ENCODE assay signal across 14 mouse cellular contexts in the genomic region with DNA sequence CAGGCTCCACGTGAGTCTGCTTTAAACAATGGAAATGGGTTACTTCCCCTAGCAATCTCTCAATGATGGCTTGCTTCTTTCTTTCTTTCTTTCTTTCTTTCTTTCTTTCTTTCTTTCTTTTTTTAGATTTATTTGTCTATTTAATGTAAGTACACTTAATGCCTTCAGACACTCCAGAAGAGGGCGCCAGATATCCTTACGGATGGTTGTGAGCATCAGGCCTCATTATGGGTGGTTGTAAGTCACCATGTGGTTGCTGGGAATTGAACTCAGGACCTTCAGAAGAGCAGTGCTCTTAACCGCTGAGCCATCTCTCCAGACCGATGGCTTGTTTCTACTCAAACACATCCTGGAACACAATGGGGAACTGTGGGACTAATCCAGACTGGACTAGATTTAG. TPM values are rescaled to one million over a fixed set of nuclear protein-coding genes. Genes with fewer than 3 reads are reported as not detected.
DNase-seq lines count a peak whose midpoint lies in the region; ATAC-seq and TF ChIP-seq lines count a peak whose summit lies in the region.
"Had no signal": no experiment of that assay in that cellular context is flagged by ENCODE, and none has a peak within 500 bp of the region (broad histone marks: within the 10 kb centered on the region; RNA-seq: fewer than 3 reads in every experiment).

No protein-coding gene starts in this region.

- no peaks in the 10 kb centered on the region for H3K9me3 ChIP-seq in liver, embryonic 12.5 days (replicated peaks)
- H3K9me3 ChIP-seq in CH12.LX (replicated peaks; ENCODE audit: low read length), result peaks cover 2% of the 10 kb centered on the region
- H3K9me3 ChIP-seq in liver, postnatal 0 days (ENCODE audit: low read length), result no peaks in the 10 kb centered on the region
- H3K9me3 ChIP-seq in hindbrain, embryonic 16.5 days (ENCODE audit: control insufficient read depth, low read length), result no peaks in the 10 kb centered on the region
- H3K9me3 ChIP-seq: embryonic facial prominence, embryonic 10.5 days; midbrain, embryonic 12.5 days; stomach, embryonic 15.5 days had no signal

- H3K79me2 ChIP-seq in liver, adult 2 months (ENCODE audit: control insufficient read depth, insufficient read depth, low read length), result no peaks in the 10 kb centered on the region
- no peaks in the 10 kb centered on the region for H3K79me2 ChIP-seq in CH12.LX (replicated peaks; ENCODE audit: control insufficient read depth, extremely low read depth, insufficient read depth, poor library complexity, severe bottlenecking)

- H3K4me1 ChIP-seq in liver, adult 2 months (ENCODE audit: control insufficient read depth, insufficient read depth, low read length), result peaks cover 4% of the 10 kb centered on the region; the same call in 1 of the 2 replicates
- H3K4me1 ChIP-seq in liver, embryonic 12.5 days, result peaks cover 54% of the 10 kb centered on the region
- peaks cover 7 to 11% of the 10 kb centered on the region in 2 experiments for H3K4me1 ChIP-seq in CH12.LX (ENCODE audit: control insufficient read depth in 1 of 2, insufficient read depth in 2 of 2)
- H3K4me1 ChIP-seq in liver, postnatal 0 days (ENCODE audit: insufficient read depth), result peaks cover 19% of the 10 kb centered on the region
- peaks cover 5% of the 10 kb centered on the region for H3K4me1 ChIP-seq in hindbrain, embryonic 16.5 days (ENCODE audit: control insufficient read depth, insufficient read depth, low read depth, low read length)
- H3K4me1 ChIP-seq: stomach, embryonic 15.5 days had no signal

- H3K36me3 ChIP-seq in liver, adult 2 months (ENCODE audit: control insufficient read depth, insufficient read depth, low read length), result no peaks in the 10 kb centered on the region
- no peaks in the 10 kb centered on the region for H3K36me3 ChIP-seq in liver, embryonic 12.5 days
- peaks cover 0 to 4% of the 10 kb centered on the region in 2 experiments for H3K36me3 ChIP-seq in CH12.LX (replicated peaks in 1 of 2; ENCODE audit: control insufficient read depth in 1 of 2, insufficient read depth in 1 of 2, low read length in 1 of 2)
- no peaks in the 10 kb centered on the region for H3K36me3 ChIP-seq in liver, postnatal 0 days (replicated peaks; ENCODE audit: insufficient read depth, low read length)
- no peaks in the 10 kb centered on the region for H3K36me3 ChIP-seq in hindbrain, embryonic 16.5 days (ENCODE audit: control insufficient read depth, insufficient read depth, low read length)
- H3K36me3 ChIP-seq: embryonic facial prominence, embryonic 10.5 days; midbrain, embryonic 12.5 days; stomach, embryonic 15.5 days had no signal

- peak; percentile 40 for TF ChIP-seq RAD21 in CH12.LX (IDR thresholded peaks at IDR 0.05; ENCODE audit: low read depth, low read length)

- no peak for TF ChIP-seq POLR2A in liver, adult 2 months (IDR thresholded peaks at IDR 0.05; ENCODE audit: extremely low read depth, insufficient read depth, low read length)
- TF ChIP-seq POLR2A in CH12.LX (IDR thresholded peaks at IDR 0.05; ENCODE audit: low read depth, low read length), result no peak

- ATAC-seq in liver, embryonic 12.5 days, result no peak
- no peak for ATAC-seq in liver, postnatal 0 days
- ATAC-seq in hindbrain, embryonic 16.5 days, result no peak

- no peak overlapping the region for H3K4me2 ChIP-seq in liver, embryonic 12.5 days
- no peak overlapping the region for H3K4me2 ChIP-seq in CH12.LX (ENCODE audit: insufficient read depth, low read depth, poor library complexity, severe bottlenecking)
- no peak overlapping the region for H3K4me2 ChIP-seq in liver, postnatal 0 days (ENCODE audit: low read depth, low read length)
- no peak overlapping the region for H3K4me2 ChIP-seq in hindbrain, embryonic 16.5 days (ENCODE audit: low read length)
- H3K4me2 ChIP-seq: midbrain, embryonic 12.5 days; stomach, embryonic 15.5 days had no signal

- H3K27me3 ChIP-seq in liver, adult 2 months (ENCODE audit: control insufficient read depth, insufficient read depth, low read length), result no peaks in the 10 kb centered on the region
- peaks cover 1% of the 10 kb centered on the region for H3K27me3 ChIP-seq in liver, embryonic 12.5 days (replicated peaks)
- H3K27me3 ChIP-seq in CH12.LX (replicated peaks), result no peaks in the 10 kb centered on the region
- no peaks in the 10 kb centered on the region for H3K27me3 ChIP-seq in liver, postnatal 0 days (ENCODE audit: insufficient read depth, low read length)
- H3K27me3 ChIP-seq in hindbrain, embryonic 16.5 days (replicated peaks; ENCODE audit: control insufficient read depth, insufficient read depth, low read length), result no peaks in the 10 kb centered on the region
- H3K27me3 ChIP-seq: stomach, embryonic 15.5 days had no signal

- H3K4me3 ChIP-seq in liver, adult 2 months (ENCODE audit: insufficient read depth, low read depth, low read length), result no peak overlapping the region
- no peak overlapping the region for H3K4me3 ChIP-seq in liver, embryonic 12.5 days
- H3K4me3 ChIP-seq in CH12.LX (replicated peaks in 1 of 3; ENCODE audit: low read depth in 2 of 3, low read length in 2 of 3, poor library complexity in 1 of 3), result no peak overlapping the region
- H3K4me3 ChIP-seq in liver, postnatal 0 days (ENCODE audit: low read depth, low read length), result no peak overlapping the region
- H3K4me3 ChIP-seq in hindbrain, embryonic 16.5 days (ENCODE audit: low read length), result no peak overlapping the region
- H3K4me3 ChIP-seq: embryonic facial prominence, embryonic 10.5 days; midbrain, embryonic 12.5 days; stomach, embryonic 15.5 days had no signal

- peak; percentile 29; the same call in 1 of the 2 replicates for TF ChIP-seq CTCF in liver, adult 2 months (IDR thresholded peaks at IDR 0.05; ENCODE audit: low read depth, low read length)
- TF ChIP-seq CTCF in CH12.LX (conservative IDR thresholded peaks at IDR 0.05 in 1 of 2, IDR thresholded peaks at IDR 0.05 in 1 of 2; ENCODE audit: low read depth in 2 of 2, low read length in 2 of 2), result peak in 1 of 2 experiments; percentile 48; a peak in 2 of 4 replicates
- TF ChIP-seq CTCF in liver, postnatal 0 days (IDR thresholded peaks at IDR 0.05; ENCODE audit: low read depth), result peak; percentile 54

- in situ Hi-C loops in CH12.LX (cut with MboI; ENCODE audit: low pct_ligation_motif_present, low pct_unique_long_range_greater_than_20kb, low sequenced_read_pairs), result no loop called here

- DNase-seq in cerebellum, postnatal 10 days, result peak; percentile 22 to 45
- DNase-seq in cerebellum, adult 18-20 months, result no peak
- DNase-seq in liver, adult 2 months (ENCODE audit: extremely low read depth, low read depth, low spot score), result peak; percentile 69
- peak; percentile 48 for DNase-seq in CH12.LX (ENCODE audit: extremely low read depth)
- DNase-seq in liver, postnatal 0 days, result no peak
- no peak for DNase-seq in urinary bladder, postnatal 4 days (ENCODE audit: low spot score in 2 of 2)
- DNase-seq: cerebellum, adult 11-12 months; heart, postnatal 36 days; right cerebral cortex, postnatal 4 days had no signal

- H3K9ac ChIP-seq in liver, adult 2 months (ENCODE audit: low read depth, low read length), result no peak overlapping the region
- no peak overlapping the region for H3K9ac ChIP-seq in liver, embryonic 12.5 days
- H3K9ac ChIP-seq in CH12.LX (ENCODE audit: insufficient read depth, low read depth), result no peak overlapping the region
- H3K9ac ChIP-seq in liver, postnatal 0 days (replicated peaks), result no peak overlapping the region
- no peak overlapping the region for H3K9ac ChIP-seq in hindbrain, embryonic 16.5 days (ENCODE audit: low read depth, low read length)
- H3K9ac ChIP-seq: midbrain, embryonic 12.5 days; stomach, embryonic 15.5 days had no signal

- dilution Hi-C loops in CH12.LX (cut with MboI; ENCODE audit: extremely low pct_ligation_motif_present, extremely low pct_unique_long_range_greater_than_20kb, low sequenced_read_pairs), result no loop called here

- no peak for TF ChIP-seq EP300 in CH12.LX (IDR thresholded peaks at IDR 0.05; ENCODE audit: low read length)
- no peak for TF ChIP-seq EP300 in liver, postnatal 0 days (IDR thresholded peaks at IDR 0.05; ENCODE audit: low read depth)

- WGBS in liver, adult 2 months, result 77% methylated on average over 5 of the region's 5 CpGs
- WGBS in liver, embryonic 12.5 days (ENCODE audit: insufficient replicate concordance), result 60% methylated on average over 5 of the region's 5 CpGs
- WGBS in liver, postnatal 0 days (ENCODE audit: insufficient replicate concordance), result 67% methylated on average over 5 of the region's 5 CpGs
- WGBS in hindbrain, embryonic 16.5 days, result 73% methylated on average over 5 of the region's 5 CpGs

- no peak overlapping the region for H3K27ac ChIP-seq in liver, adult 2 months (replicated peaks; ENCODE audit: insufficient read depth, low read depth, low read length)
- no peak overlapping the region for H3K27ac ChIP-seq in liver, embryonic 12.5 days
- no peak overlapping the region for H3K27ac ChIP-seq in CH12.LX (ENCODE audit: insufficient read depth, low read depth)
- H3K27ac ChIP-seq in liver, postnatal 0 days (ENCODE audit: low read depth), result no peak overlapping the region
- no peak overlapping the region for H3K27ac ChIP-seq in hindbrain, embryonic 16.5 days (ENCODE audit: low read depth, low read length)
- H3K27ac ChIP-seq: embryonic facial prominence, embryonic 10.5 days; midbrain, embryonic 12.5 days; stomach, embryonic 15.5 days had no signal

TF ChIP-seq in CH12.LX, 34 proteins besides CTCF, POLR2A, EP300 and RAD21:
- TF ChIP-seq ELF1 (IDR thresholded peaks at IDR 0.05; ENCODE audit: low read depth, low read length) (no peak), SMC3 (IDR thresholded peaks at IDR 0.05; ENCODE audit: low read depth, low read length) (peak; percentile 36)

RNA-seq across cellular contexts. Expression of gene Cpeb3, which starts 32.8 kb away (rescaled TPM):
- 6.4 and 8.9 TPM in 2 replicates for total RNA-seq in liver, adult 2 months (2014; rRNA removed)
- polyA plus RNA-seq in liver, adult 2 months (2012; rRNA removed), result 4.3 TPM in 2 replicates
- 2.6 and 3.2 TPM in 2 replicates for polyA plus RNA-seq in liver, embryonic 12.5 days (2016; fragmentation: Nextera tagmentation; extraction: Ambion mirVana)
- total RNA-seq in CH12.LX (2012; rRNA removed) (3.0 and 3.1 TPM in 2 replicates), CH12.LX (2014; rRNA removed) (1.2 and 1.5 TPM in 2 replicates)
- 1.4 and 1.5 TPM in 2 replicates for polyA plus RNA-seq in CH12.LX (2012; ENCODE audit: insufficient read length, low read depth)
- 2.1 and 2.8 TPM in 2 replicates for polyA plus RNA-seq in liver, postnatal 0 days (2015; fragmentation: Nextera tagmentation; extraction: Ambion mirVana)
- polyA plus RNA-seq in hindbrain, embryonic 16.5 days (2015; fragmentation: Nextera tagmentation; extraction: Ambion mirVana), result 10.4 and 10.9 TPM in 2 replicates

RNA-seq across cellular contexts. Expression of gene March5, which starts 33.9 kb away (rescaled TPM):
- 84.0 and 93.1 TPM in 2 replicates for total RNA-seq in liver, adult 2 months (2014; rRNA removed)
- polyA plus RNA-seq in liver, adult 2 months (2012; rRNA removed), result 33.8 and 38.5 TPM in 2 replicates
- 159 and 164 TPM in 2 replicates for polyA plus RNA-seq in liver, embryonic 12.5 days (2016; fragmentation: Nextera tagmentation; extraction: Ambion mirVana)
- total RNA-seq in CH12.LX (2012; rRNA removed) (111 and 137 TPM in 2 replicates), CH12.LX (2014; rRNA removed) (160 TPM in 2 replicates)
- 118 and 130 TPM in 2 replicates for polyA plus RNA-seq in CH12.LX (2012; ENCODE audit: insufficient read length, low read depth)
- polyA plus RNA-seq in liver, postnatal 0 days (2015; fragmentation: Nextera tagmentation; extraction: Ambion mirVana), result 119 and 126 TPM in 2 replicates
- polyA plus RNA-seq in hindbrain, embryonic 16.5 days (2015; fragmentation: Nextera tagmentation; extraction: Ambion mirVana), result 82.7 and 83.2 TPM in 2 replicates

Comparison
In these comparisons a context has a peak if more than half of its experiments do, and no peak if none do; other contexts are left out.
1. DNase-seq: peak in cerebellum, postnatal 10 days (2 of 2), liver, adult 2 months (single experiment) and CH12.LX (single experiment); none in cerebellum, adult 18-20 months (0 of 2), liver, postnatal 0 days (single experiment) and urinary bladder, postnatal 4 days (0 of 2).